In genomic region chr5:122994303-122994846, GRCm38 (mm10) we compare ENCODE assay signal across 8 mouse cellular contexts. TPM values are rescaled to one million over a fixed set of nuclear protein-coding genes. Genes with fewer than 3 reads are reported as not detected.
DNase-seq lines count a peak whose midpoint lies in the region; ATAC-seq and TF ChIP-seq lines count a peak whose summit lies in the region.

No protein-coding gene starts in this region.

- TF ChIP-seq POLR2A in CH12.LX (IDR thresholded peaks at IDR 0.05; ENCODE audit: low read depth, low read length) = no peak

- peak; percentile 99 for DNase-seq in CH12.LX (ENCODE audit: extremely low read depth)
- peak; percentile 92 for DNase-seq in brain, adult 2 months (ENCODE audit: low read depth, low spot score)
- DNase-seq in forelimb bud, embryonic 11.5 days (ENCODE audit: low read depth, low spot score) = peak; percentile 99
- peak; percentile 97 for DNase-seq in heart, postnatal 4 days
- peak; percentile 75 to 78 for DNase-seq in layer of hippocampus, adult 2 months (ENCODE audit: low spot score in 2 of 2)
- peak; percentile 79 for DNase-seq in ovary, postnatal 10 days (ENCODE audit: low spot score)
- peak; percentile 96 for DNase-seq in thymus, postnatal 25 days

- in situ Hi-C loops in CH12.LX (cut with MboI; ENCODE audit: low pct_ligation_motif_present, low pct_unique_long_range_greater_than_20kb, low sequenced_read_pairs) = no loop called here

- ATAC-seq in lung, embryonic 15.5 days (ENCODE audit: borderline replicate concordance, extremely low read depth, low FRiP score, low TSS enrichment) = peak; percentile 92

- no peak for TF ChIP-seq CTCF in CH12.LX (conservative IDR thresholded peaks at IDR 0.05 in 1 of 2, IDR thresholded peaks at IDR 0.05 in 1 of 2; ENCODE audit: low read depth in 2 of 2, low read length in 2 of 2)
- no peak for TF ChIP-seq CTCF in layer of hippocampus, adult 2 months (conservative IDR thresholded peaks at IDR 0.05)

- peak overlapping the region in 2 of 3 experiments; percentile 10 to 23 for H3K4me3 ChIP-seq in CH12.LX (replicated peaks in 1 of 3; ENCODE audit: low read depth in 2 of 3, low read length in 2 of 3, poor library complexity in 1 of 3)
- no peak overlapping the region for H3K4me3 ChIP-seq in layer of hippocampus, adult 2 months
- H3K4me3 ChIP-seq in lung, embryonic 15.5 days = peak overlapping the region; percentile 12

- H3K36me3 ChIP-seq in CH12.LX (replicated peaks in 1 of 2; ENCODE audit: control insufficient read depth in 1 of 2, insufficient read depth in 1 of 2, low read length in 1 of 2) = peaks cover 0 to 15% of the 10 kb centered on the region in 2 experiments
- no peaks in the 10 kb centered on the region for H3K36me3 ChIP-seq in lung, embryonic 15.5 days

- H3K27ac ChIP-seq in CH12.LX (ENCODE audit: insufficient read depth, low read depth) = peak overlapping the region; percentile 53; the same call in 1 of the 2 replicates
- H3K27ac ChIP-seq in layer of hippocampus, adult 2 months = no peak overlapping the region
- H3K27ac ChIP-seq in lung, embryonic 15.5 days = peak overlapping the region; percentile 27

- H3K9me3 ChIP-seq in CH12.LX (replicated peaks; ENCODE audit: low read length) = no peaks in the 10 kb centered on the region
- H3K9me3 ChIP-seq in lung, embryonic 15.5 days = no peaks in the 10 kb centered on the region

- H3K9ac ChIP-seq in CH12.LX (ENCODE audit: insufficient read depth, low read depth) = peak overlapping the region; percentile 41
- H3K9ac ChIP-seq in lung, embryonic 15.5 days = no peak overlapping the region

- H3K4me1 ChIP-seq in CH12.LX (ENCODE audit: control insufficient read depth in 1 of 2, insufficient read depth in 2 of 2) = peaks cover 13 to 75% of the 10 kb centered on the region in 2 experiments
- peaks cover 23% of the 10 kb centered on the region for H3K4me1 ChIP-seq in lung, embryonic 15.5 days

- no peaks in the 10 kb centered on the region for H3K27me3 ChIP-seq in CH12.LX (replicated peaks)
- no peaks in the 10 kb centered on the region for H3K27me3 ChIP-seq in lung, embryonic 15.5 days

- dilution Hi-C loops in CH12.LX (cut with MboI; ENCODE audit: extremely low pct_ligation_motif_present, extremely low pct_unique_long_range_greater_than_20kb, low sequenced_read_pairs) = no loop called here

- no peak for TF ChIP-seq RAD21 in CH12.LX (IDR thresholded peaks at IDR 0.05; ENCODE audit: low read depth, low read length)

- 5% methylated on average over 5 of the region's 5 CpGs for WGBS in lung, embryonic 15.5 days

- peaks cover 16% of the 10 kb centered on the region for H3K79me2 ChIP-seq in CH12.LX (replicated peaks; ENCODE audit: control insufficient read depth, extremely low read depth, insufficient read depth, poor library complexity, severe bottlenecking)

- peak; percentile 57 for TF ChIP-seq EP300 in CH12.LX (IDR thresholded peaks at IDR 0.05; ENCODE audit: low read length)

- peak overlapping the region; percentile 91 for H3K4me2 ChIP-seq in CH12.LX (ENCODE audit: insufficient read depth, low read depth, poor library complexity, severe bottlenecking)
- peak overlapping the region; percentile 41 for H3K4me2 ChIP-seq in lung, embryonic 15.5 days

TF ChIP-seq in CH12.LX, 34 proteins besides CTCF, POLR2A, EP300 and RAD21:
- TF ChIP-seq JUN (IDR thresholded peaks at IDR 0.05; ENCODE audit: insufficient read depth, low read depth, low read length) = peak; percentile 91
- TF ChIP-seq TCF12 (IDR thresholded peaks at IDR 0.05; ENCODE audit: low read depth, low read length) = no peak
- TF ChIP-seq CHD2 (IDR thresholded peaks at IDR 0.05; ENCODE audit: low read length) = peak; percentile 96
- peak; percentile 15; the same call in 1 of the 2 replicates for TF ChIP-seq NRF1 (IDR thresholded peaks at IDR 0.05; ENCODE audit: low read depth, low read length)
- TF ChIP-seq USF1 (IDR thresholded peaks at IDR 0.05; ENCODE audit: low read depth, low read length) = no peak
- peak; percentile 48; the same call in 1 of the 2 replicates for TF ChIP-seq HCFC1 (IDR thresholded peaks at IDR 0.05; ENCODE audit: low read depth, low read length)
- TF ChIP-seq MAFK (IDR thresholded peaks at IDR 0.05; ENCODE audit: insufficient replicate concordance, low read length) = peak; percentile 9; the same call in 1 of the 2 replicates
- TF ChIP-seq ELF1 (IDR thresholded peaks at IDR 0.05; ENCODE audit: low read depth, low read length) = no peak; the same call in 1 of the 2 replicates
- TF ChIP-seq JUND (conservative IDR thresholded peaks at IDR 0.05; ENCODE audit: low read depth, low read length) = peak; percentile 94
- TF ChIP-seq NELFE (IDR thresholded peaks at IDR 0.05; ENCODE audit: low read depth, low read length) = 0 out of 2 replicates have a peak, but pooled peaks have one; percentile 47
- no peak for TF ChIP-seq MEF2A (IDR thresholded peaks at IDR 0.05; ENCODE audit: borderline replicate concordance, low read depth, low read length)
- no peak for TF ChIP-seq RCOR1 (conservative IDR thresholded peaks at IDR 0.05; ENCODE audit: low read depth, low read length)
- TF ChIP-seq MAX (IDR thresholded peaks at IDR 0.05; ENCODE audit: low read length) = no peak; the same call in 1 of the 2 replicates
- peak; percentile 34; the same call in 1 of the 2 replicates for TF ChIP-seq MXI1 (IDR thresholded peaks at IDR 0.05; ENCODE audit: low read depth, low read length)
- peak; percentile 80; the same call in 1 of the 2 replicates for TF ChIP-seq E2F4 (IDR thresholded peaks at IDR 0.05; ENCODE audit: insufficient replicate concordance, low read depth, low read length)
- no peak for TF ChIP-seq MAZ (IDR thresholded peaks at IDR 0.05; ENCODE audit: low read depth, low read length)
- TF ChIP-seq GABPA (IDR thresholded peaks at IDR 0.05; ENCODE audit: insufficient replicate concordance, low read depth, low read length) = no peak
- TF ChIP-seq SIN3A (IDR thresholded peaks at IDR 0.05; ENCODE audit: low read length) = peak; percentile 66
- TF ChIP-seq TBP (conservative IDR thresholded peaks at IDR 0.05; ENCODE audit: low read depth, low read length) = 0 out of 2 replicates have a peak, but pooled peaks have one; percentile 14
- no peak for TF ChIP-seq ZMIZ1 (IDR thresholded peaks at IDR 0.05; ENCODE audit: low read depth, low read length)

RNA-seq across cellular contexts. Expression of gene Kdm2b, which starts 4.8 kb away (rescaled TPM):
- total RNA-seq in CH12.LX (2012; rRNA removed) = 80.1 and 87.1 TPM in 2 replicates
- total RNA-seq in CH12.LX (2014; rRNA removed) = 69.3 and 76.7 TPM in 2 replicates
- polyA plus RNA-seq in CH12.LX (2012; ENCODE audit: insufficient read length, low read depth) = 120 and 138 TPM in 2 replicates
- total RNA-seq in heart, postnatal 4 days (2021) = 10 to 100 TPM; 27.7 to 29.5 TPM
- total RNA-seq in layer of hippocampus, adult 2 months (2021) = 10 to 100 TPM; 35.0 to 36.7 TPM
- polyA plus RNA-seq in lung, embryonic 15.5 days (2015; fragmentation: Nextera tagmentation; extraction: Ambion mirVana) = 36.4 and 38.1 TPM in 2 replicates

RNA-seq across cellular contexts. Expression of gene Orai1, which starts 20.5 kb away (rescaled TPM):
- total RNA-seq in CH12.LX (2012; rRNA removed) = 17.8 and 18.6 TPM in 2 replicates
- 14.6 and 17.4 TPM in 2 replicates for total RNA-seq in CH12.LX (2014; rRNA removed)
- 23.1 and 27.7 TPM in 2 replicates for polyA plus RNA-seq in CH12.LX (2012; ENCODE audit: insufficient read length, low read depth)
- 10 to 100 TPM; 19.2 to 19.8 TPM for total RNA-seq in heart, postnatal 4 days (2021)
- total RNA-seq in layer of hippocampus, adult 2 months (2021) = 10 to 100 TPM; 11.0 to 13.5 TPM
- polyA plus RNA-seq in lung, embryonic 15.5 days (2015; fragmentation: Nextera tagmentation; extraction: Ambion mirVana) = 18.2 and 20.0 TPM in 2 replicates

RNA-seq across cellular contexts. Expression of gene Morn3, which starts 52.4 kb away (rescaled TPM):
- not detected in 2 replicates for total RNA-seq in CH12.LX (2012; rRNA removed)
- not detected in 2 replicates for total RNA-seq in CH12.LX (2014; rRNA removed)
- not detected in 2 replicates for polyA plus RNA-seq in CH12.LX (2012; ENCODE audit: insufficient read length, low read depth)
- not detected for total RNA-seq in heart, postnatal 4 days (2021)
- total RNA-seq in layer of hippocampus, adult 2 months (2021) = not detected
- polyA plus RNA-seq in lung, embryonic 15.5 days (2015; fragmentation: Nextera tagmentation; extraction: Ambion mirVana) = 1.3 and 1.5 TPM in 2 replicates
